Mouse (Mus musculus) neural tube, embryonic 15.5 days (tissue): Measurements from ENCODE around the gene Opn4. TPM values are rescaled to one million over a fixed set of nuclear protein-coding genes. Genes with fewer than 3 reads are reported as not detected.

Experiments
- ATAC-seq: fragments of 200-750 bp; cut with Nextera tagmentation; 2 replicates; pipeline ENCODE4 v1.8.0; 2017; ENCODE audit warnings: mild to moderate bottlenecking, moderate TSS enrichment, moderate library complexity; ENCODE audit not compliant: low FRiP score
- H3K27ac ChIP-seq: fragments of 300-500 bp; sonication (generic); replicated peaks from 2 replicates; pipeline ENCODE4 v1.5.1; 2015; ENCODE audit warnings: mild to moderate bottlenecking, inconsistent platforms
- H3K27me3 ChIP-seq: fragments of 300-500 bp; sonication (generic); replicated peaks from 2 replicates; pipeline ENCODE4 v1.6.1; 2015; ENCODE audit warnings: inconsistent platforms
- H3K36me3 ChIP-seq: fragments of 300-500 bp; sonication (generic); 2 replicates; pipeline ENCODE4 v1.6.1; 2015; ENCODE audit warnings: inconsistent platforms
- H3K4me1 ChIP-seq: fragments of 300-500 bp; sonication (generic); 2 replicates; pipeline ENCODE4 v1.6.1; 2015; ENCODE audit warnings: inconsistent platforms
- H3K4me2 ChIP-seq: fragments of 300-500 bp; sonication (generic); 2 replicates; pipeline ENCODE4 v1.6.1; 2015; ENCODE audit warnings: inconsistent platforms, mild to moderate bottlenecking, moderate library complexity
- H3K4me3 ChIP-seq: fragments of 300-500 bp; sonication (generic); replicated peaks from 2 replicates; pipeline ENCODE4 v1.5.1; 2015; ENCODE audit warnings: mild to moderate bottlenecking, inconsistent platforms
- H3K9ac ChIP-seq: fragments of 300-500 bp; sonication (generic); replicated peaks from 2 replicates; pipeline ENCODE4 v1.6.1; 2015; ENCODE audit warnings: mild to moderate bottlenecking, inconsistent platforms
- H3K9me3 ChIP-seq: fragments of 300-500 bp; sonication (generic); replicated peaks from 2 replicates; pipeline ENCODE4 v1.6.1; 2016; ENCODE audit warnings: inconsistent platforms
- WGBS: fragments of 180-500 bp; shearing (Covaris S2); methylation state at CpG from one replicate; pipeline ENCODE4 v1.1.7; 2015; ENCODE audit warnings: mixed read lengths; 5-methylcytosine and 5-hydroxymethylcytosine counted together
- polyA plus RNA-seq: library from polyadenylated mRNA; unstranded; fragments of >200 nt; fragmentation: Nextera tagmentation; extraction: Ambion mirVana; gene quantifications from 2 replicates; pipeline ENCODE4 v1.2.1, GENCODE M21; 2015

Gene Opn4
- polyA plus RNA-seq, 1 experiment from 2014 or later: 0.28 TPM

DNA sequence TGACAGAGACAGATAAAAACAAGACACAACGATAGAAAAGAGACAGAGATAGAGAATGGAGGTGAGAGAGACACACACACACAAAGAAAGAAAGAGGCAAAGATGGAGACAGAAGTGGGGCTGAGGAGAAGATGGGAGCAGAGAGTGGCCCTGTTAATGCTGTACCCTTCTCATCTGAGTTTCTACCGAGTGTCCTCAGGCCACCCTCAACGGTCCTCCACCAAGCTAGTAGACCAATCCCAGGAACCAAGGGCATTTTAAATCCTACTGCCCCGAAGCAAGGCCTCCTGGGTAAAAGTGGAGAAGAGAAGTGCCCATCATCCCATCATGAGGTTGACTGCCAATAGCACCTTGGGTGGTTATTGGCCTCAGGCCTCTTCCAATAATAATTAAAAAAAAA, 29.0 kb downstream of the Opn4 start:
- ATAC-seq: no peak
- H3K4me2 ChIP-seq: no peak overlapping the region
- H3K36me3 ChIP-seq: no peaks in the 10 kb centered on the region
- no peak overlapping the region for H3K27ac ChIP-seq
- H3K9ac ChIP-seq: no peak overlapping the region
- H3K4me3 ChIP-seq: no peak overlapping the region
- WGBS: 86% methylated on average over 4 of the region's 4 CpGs
- H3K4me1 ChIP-seq: peaks cover 10% of the 10 kb centered on the region
- no peaks in the 10 kb centered on the region for H3K9me3 ChIP-seq
- no peaks in the 10 kb centered on the region for H3K27me3 ChIP-seq

DNA sequence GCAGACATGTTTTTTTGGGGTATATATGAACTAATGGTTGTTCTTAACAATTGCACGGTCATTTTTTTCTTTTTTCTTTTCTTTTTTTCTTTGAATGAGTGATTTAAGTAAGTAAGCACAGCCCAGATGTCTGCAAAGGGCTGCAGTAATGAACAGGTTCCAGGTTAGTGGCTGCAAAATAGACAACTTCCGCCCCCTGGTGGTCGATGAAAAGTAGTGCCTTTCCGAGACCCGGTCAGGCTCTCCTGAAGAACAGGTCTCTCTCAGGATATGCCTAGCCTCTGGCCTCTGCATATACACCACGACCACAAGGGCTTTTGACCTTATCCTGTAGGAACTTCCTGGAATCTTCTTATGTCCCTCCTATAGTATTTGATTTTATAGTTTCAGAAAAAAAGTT, 29.6 kb downstream of the Opn4 start:
- no peak overlapping the region for H3K9ac ChIP-seq
- H3K4me3 ChIP-seq: peak overlapping the region; percentile 40
- peaks cover 10% of the 10 kb centered on the region for H3K4me1 ChIP-seq
- H3K27me3 ChIP-seq: no peaks in the 10 kb centered on the region
- H3K27ac ChIP-seq: no peak overlapping the region
- no peaks in the 10 kb centered on the region for H3K9me3 ChIP-seq
- WGBS: 2% methylated on average over 6 of the region's 6 CpGs
- no peaks in the 10 kb centered on the region for H3K36me3 ChIP-seq
- peak overlapping the region; percentile 65 for H3K4me2 ChIP-seq
- ATAC-seq: peak; percentile 87

DNA sequence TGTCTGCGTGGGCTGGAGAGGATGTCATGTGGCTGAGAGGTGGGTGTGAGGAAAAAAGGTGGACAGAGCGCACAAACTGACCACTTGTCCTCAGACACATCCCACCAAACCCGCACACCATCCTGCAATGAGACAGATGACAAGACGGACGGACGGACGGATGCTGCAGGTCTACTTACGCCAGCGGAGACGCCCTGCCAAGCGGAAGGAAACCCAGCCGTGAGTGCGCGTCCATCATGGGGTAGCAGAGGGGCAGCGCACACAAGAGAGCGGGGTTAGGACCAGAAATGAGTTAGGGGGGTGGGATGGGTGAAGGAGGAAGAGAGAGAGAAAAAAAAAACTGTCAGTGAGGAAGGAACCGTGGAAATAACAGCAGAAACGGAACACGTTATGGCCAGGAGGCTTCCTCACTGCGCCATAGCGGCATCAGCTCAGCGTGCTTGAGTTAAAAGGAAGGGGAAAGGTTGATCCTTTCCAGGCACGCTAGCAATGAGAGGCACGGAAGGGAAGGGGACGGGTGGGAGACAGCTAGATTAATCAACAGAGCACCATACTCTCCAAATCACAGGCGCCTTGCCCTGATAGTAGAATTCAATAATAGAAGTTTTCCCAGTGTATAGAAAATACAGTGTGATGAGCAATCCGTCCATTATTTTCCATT, 30.3 kb downstream of the Opn4 start:
- 31% methylated on average over 27 of the region's 27 CpGs for WGBS
- Histone ChIP-seq H3K9ac (peak overlapping the region; percentile 45), H3K4me3 (peak overlapping the region; percentile 40), H3K4me2 (peak overlapping the region; percentile 65), H3K4me1 (peaks cover 10% of the 10 kb centered on the region), H3K27ac (no peak overlapping the region), H3K36me3 (no peaks in the 10 kb centered on the region), H3K27me3 (no peaks in the 10 kb centered on the region), H3K9me3 (no peaks in the 10 kb centered on the region)
- ATAC-seq: peak; percentile 46

DNA sequence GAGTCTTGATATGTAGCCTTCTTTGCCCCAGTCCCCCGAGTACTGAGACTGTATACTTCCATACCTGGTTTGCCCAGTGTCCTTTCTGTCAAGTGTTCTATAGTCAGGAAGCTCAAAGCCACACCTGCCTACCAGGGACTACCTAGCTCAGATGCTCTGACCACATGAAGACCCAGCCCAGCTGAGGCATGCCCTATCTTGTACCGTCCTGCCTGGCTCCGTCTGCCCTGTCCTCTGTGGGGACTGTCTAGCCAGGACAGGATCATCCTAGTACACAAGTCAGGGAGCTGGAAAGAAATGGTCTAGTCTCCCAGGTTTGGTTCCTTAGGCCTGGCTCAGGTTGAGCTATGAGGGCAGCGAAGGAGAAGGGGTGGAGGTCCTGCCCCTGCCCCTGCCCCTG, 31.3 kb downstream of the Opn4 start:
- H3K27me3 ChIP-seq: no peaks in the 10 kb centered on the region
- H3K9me3 ChIP-seq: no peaks in the 10 kb centered on the region
- WGBS: 85% methylated on average over 4 of the region's 4 CpGs
- no peaks in the 10 kb centered on the region for H3K36me3 ChIP-seq
- H3K9ac ChIP-seq: no peak overlapping the region
- H3K4me3 ChIP-seq: no peak overlapping the region
- H3K4me1 ChIP-seq: peaks cover 10% of the 10 kb centered on the region
- no peak for ATAC-seq
- no peak overlapping the region for H3K4me2 ChIP-seq
- no peak overlapping the region for H3K27ac ChIP-seq

DNA sequence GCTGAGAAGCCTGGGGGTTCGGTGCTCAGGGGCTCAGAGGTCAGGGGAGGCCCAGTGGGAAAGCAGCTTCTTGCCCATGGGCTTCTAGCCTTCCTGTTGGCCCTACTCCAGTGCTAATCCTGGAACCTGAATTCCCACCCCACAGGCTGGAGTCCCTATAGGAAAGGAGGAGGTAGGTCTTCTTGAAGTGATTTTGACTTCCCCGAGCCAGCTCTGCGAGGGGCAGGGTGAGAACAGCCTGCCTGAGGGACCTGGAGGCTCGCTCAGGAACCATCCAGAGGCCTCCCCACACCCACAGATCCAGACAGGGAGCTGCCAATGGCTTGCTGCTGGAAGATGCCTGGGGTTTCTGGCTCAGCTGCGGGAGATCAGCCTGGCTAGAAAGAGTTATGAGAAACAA, 32.2 kb downstream of the Opn4 start:
- Histone ChIP-seq H3K4me1 (peaks cover 10% of the 10 kb centered on the region), H3K27ac (no peak overlapping the region), H3K9ac (no peak overlapping the region), H3K4me2 (no peak overlapping the region), H3K9me3 (no peaks in the 10 kb centered on the region), H3K36me3 (no peaks in the 10 kb centered on the region), H3K4me3 (no peak overlapping the region), H3K27me3 (no peaks in the 10 kb centered on the region)
- 67% methylated on average over 5 of the region's 5 CpGs for WGBS
- ATAC-seq: no peak

DNA sequence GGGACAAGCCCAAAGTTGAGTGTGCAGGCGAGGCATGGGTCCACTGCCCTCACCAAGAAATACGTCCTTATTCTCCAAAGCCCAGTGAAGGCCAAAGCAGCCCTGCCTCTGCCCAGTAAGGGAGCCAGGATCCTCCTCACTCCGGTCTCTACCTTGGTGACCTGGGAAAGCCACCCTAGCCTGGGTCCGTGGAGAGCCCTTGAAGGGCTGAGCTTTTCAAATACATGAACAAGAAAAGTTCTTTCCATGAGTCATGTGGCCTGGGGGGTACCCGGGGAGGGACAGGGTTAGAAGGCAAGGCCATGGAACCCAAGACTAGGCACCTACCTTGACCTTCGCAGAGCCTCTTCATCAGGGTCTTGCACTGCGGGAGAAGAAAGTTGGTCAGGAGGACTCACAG, 33.4 kb downstream of the Opn4 start:
- H3K4me1 ChIP-seq: peaks cover 10% of the 10 kb centered on the region
- no peaks in the 10 kb centered on the region for H3K36me3 ChIP-seq
- H3K4me3 ChIP-seq: no peak overlapping the region
- no peak overlapping the region for H3K9ac ChIP-seq
- no peak overlapping the region for H3K4me2 ChIP-seq
- no peaks in the 10 kb centered on the region for H3K27me3 ChIP-seq
- H3K9me3 ChIP-seq: no peaks in the 10 kb centered on the region
- 91% methylated on average over 7 of the region's 7 CpGs for WGBS
- no peak overlapping the region for H3K27ac ChIP-seq
- no peak for ATAC-seq

DNA sequence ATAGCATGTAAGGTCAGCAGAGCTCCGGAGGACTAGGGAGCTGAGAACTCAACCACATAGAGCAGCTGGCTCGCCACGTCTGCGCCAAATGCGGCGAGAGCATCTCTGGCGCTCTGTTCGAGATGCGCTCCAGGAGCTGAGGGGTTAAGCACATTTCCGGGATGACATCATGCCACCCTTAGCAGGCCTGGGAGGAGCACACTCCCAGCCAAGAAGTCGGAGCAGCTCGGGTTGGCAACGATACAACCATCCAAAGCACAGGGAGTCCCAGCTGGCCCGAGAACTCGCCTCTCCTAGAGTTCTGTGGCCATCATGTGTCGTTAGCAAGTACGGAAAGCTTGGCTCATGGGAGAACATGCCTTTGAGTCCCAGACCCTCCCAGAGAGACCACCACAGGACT, 34.2 kb downstream of the Opn4 start:
- H3K27me3 ChIP-seq: no peaks in the 10 kb centered on the region
- H3K9ac ChIP-seq: no peak overlapping the region
- WGBS: 78% methylated on average over 17 of the region's 17 CpGs
- H3K9me3 ChIP-seq: no peaks in the 10 kb centered on the region
- H3K36me3 ChIP-seq: no peaks in the 10 kb centered on the region
- no peak overlapping the region for H3K4me3 ChIP-seq
- peaks cover 10% of the 10 kb centered on the region for H3K4me1 ChIP-seq
- H3K27ac ChIP-seq: no peak overlapping the region
- H3K4me2 ChIP-seq: no peak overlapping the region
- ATAC-seq: no peak

DNA sequence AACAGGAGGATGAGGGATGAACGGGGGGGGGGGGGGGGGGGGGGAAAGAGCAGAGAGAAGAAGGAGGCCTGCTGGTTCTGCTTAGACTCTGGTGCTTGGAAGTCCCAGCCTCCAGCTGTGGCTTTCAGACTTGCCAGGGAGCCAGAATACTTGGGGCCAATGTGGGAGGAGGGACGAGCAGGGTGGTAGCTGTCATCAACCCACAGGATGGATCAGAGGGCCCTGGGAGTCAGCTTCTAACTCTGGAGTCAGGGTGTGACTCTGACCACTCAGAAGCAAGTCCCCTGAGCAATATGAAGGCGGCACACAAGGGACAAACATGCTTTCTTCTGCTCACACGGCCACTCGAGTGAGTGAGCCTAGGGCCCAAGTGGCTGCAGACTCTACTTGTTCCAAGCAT, 35.3 kb downstream of the Opn4 start:
- no peaks in the 10 kb centered on the region for H3K36me3 ChIP-seq
- peaks cover 3% of the 10 kb centered on the region; the same call in 1 of the 2 replicates for H3K27me3 ChIP-seq
- no peak overlapping the region for H3K4me2 ChIP-seq
- no peaks in the 10 kb centered on the region for H3K9me3 ChIP-seq
- H3K4me3 ChIP-seq: no peak overlapping the region
- peaks cover 5% of the 10 kb centered on the region; the same call in 1 of the 2 replicates for H3K4me1 ChIP-seq
- no peak overlapping the region for H3K27ac ChIP-seq
- 71% methylated on average over 5 of the region's 5 CpGs for WGBS
- H3K9ac ChIP-seq: no peak overlapping the region
- no peak for ATAC-seq

DNA sequence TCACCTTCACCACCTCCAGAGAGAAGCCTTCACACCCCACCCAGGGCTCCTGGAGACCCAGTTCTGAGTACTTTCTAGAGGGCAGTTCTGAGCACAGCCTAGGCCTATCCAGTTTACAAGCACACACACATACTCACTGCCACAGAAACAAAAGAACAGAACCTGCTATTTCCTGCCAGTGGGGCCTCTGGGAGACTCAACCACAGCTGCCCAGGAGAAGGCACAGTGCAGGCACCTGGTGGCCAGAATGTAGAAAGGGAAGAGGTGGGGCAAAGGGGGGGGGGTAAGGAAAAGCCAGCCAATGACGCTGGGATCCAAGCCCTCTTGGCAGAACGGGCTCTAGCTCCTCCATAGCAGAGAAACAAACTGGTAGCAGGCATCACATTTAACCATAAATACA, 37.5 kb downstream of the Opn4 start:
- Histone ChIP-seq H3K4me1 (no peaks in the 10 kb centered on the region), H3K36me3 (no peaks in the 10 kb centered on the region), H3K9me3 (no peaks in the 10 kb centered on the region), H3K4me2 (no peak overlapping the region), H3K4me3 (no peak overlapping the region), H3K27me3 (peaks cover 3% of the 10 kb centered on the region; the same call in 1 of the 2 replicates), H3K9ac (no peak overlapping the region), H3K27ac (no peak overlapping the region)
- no peak for ATAC-seq
- WGBS: 13% methylated on average over 2 of the region's 2 CpGs

DNA sequence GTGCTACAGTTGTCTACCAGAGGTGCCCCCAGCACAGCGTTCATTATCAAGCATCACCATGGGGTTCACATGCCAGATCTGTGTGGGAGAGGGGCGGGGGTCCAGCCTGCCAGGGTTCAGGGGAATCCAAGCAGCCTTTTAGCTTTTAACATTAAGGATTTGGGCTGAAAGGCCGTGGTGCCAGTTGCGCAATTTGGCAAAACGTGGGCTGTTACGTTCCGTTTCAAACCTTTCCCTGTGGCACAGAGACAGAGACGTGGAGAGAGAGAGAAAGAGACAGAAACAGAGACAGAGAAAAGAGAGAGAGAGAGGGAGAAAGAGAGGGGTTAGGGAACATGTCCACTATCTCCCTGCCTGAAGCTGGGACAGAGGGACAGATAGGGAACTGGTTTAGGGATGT, 38.3 kb downstream of the Opn4 start:
- Histone ChIP-seq H3K9me3 (no peaks in the 10 kb centered on the region), H3K4me3 (no peak overlapping the region), H3K4me1 (no peaks in the 10 kb centered on the region), H3K4me2 (no peak overlapping the region), H3K27me3 (peaks cover 3% of the 10 kb centered on the region; the same call in 1 of the 2 replicates), H3K27ac (no peak overlapping the region), H3K9ac (no peak overlapping the region), H3K36me3 (no peaks in the 10 kb centered on the region)
- WGBS: 93% methylated on average over 8 of the region's 8 CpGs
- no peak for ATAC-seq

DNA sequence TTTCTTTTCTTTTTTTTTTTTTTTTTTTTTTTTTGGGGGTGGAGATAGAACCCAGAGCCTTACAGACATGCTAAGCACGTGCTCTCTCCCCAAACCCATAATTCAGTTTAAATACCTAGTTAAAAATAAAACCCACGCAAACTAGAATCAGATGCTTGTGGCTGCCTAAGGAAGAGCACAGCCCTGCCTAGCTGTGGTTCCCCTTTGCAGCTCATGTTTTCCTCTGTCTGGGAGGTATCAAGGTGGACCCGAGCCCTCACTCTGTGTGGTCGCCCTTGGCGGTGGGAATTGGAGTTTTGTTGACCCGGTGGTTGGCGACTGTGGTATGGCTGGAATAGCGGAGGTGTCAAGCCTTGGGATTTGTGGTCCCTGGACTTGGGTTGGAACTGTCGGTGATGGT, 41.0 kb downstream of the Opn4 start:
- Histone ChIP-seq H3K9me3 (no peaks in the 10 kb centered on the region), H3K4me3 (no peak overlapping the region), H3K4me1 (no peaks in the 10 kb centered on the region; the same call in 1 of the 2 replicates), H3K36me3 (no peaks in the 10 kb centered on the region), H3K27ac (no peak overlapping the region), H3K4me2 (no peak overlapping the region), H3K27me3 (peaks cover 3% of the 10 kb centered on the region; the same call in 1 of the 2 replicates), H3K9ac (no peak overlapping the region)
- WGBS: 92% methylated on average over 9 of the region's 9 CpGs
- ATAC-seq: no peak

DNA sequence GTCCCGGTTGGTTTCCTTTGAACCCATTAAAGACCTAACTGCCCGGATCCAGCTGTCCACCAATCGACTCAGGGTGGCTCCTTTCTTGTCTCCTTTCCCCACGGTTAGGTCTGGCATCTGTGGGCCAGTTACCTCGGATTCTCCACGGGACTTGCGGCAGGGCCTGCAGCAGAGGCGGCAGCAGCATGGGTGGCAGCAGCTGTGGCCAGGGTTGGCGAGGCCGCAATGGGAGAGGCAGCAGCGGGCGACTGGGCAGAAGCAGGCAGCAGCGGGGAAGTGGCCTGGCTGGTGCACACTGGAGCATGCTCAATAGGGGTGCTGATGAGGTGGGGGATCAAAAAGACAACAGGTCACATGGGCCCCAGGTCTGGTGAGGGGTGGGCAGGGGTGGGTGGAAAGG, 44.7 kb downstream of the Opn4 start:
- no peak overlapping the region for H3K9ac ChIP-seq
- H3K36me3 ChIP-seq: no peaks in the 10 kb centered on the region
- no peaks in the 10 kb centered on the region for H3K9me3 ChIP-seq
- 58% methylated on average over 13 of the region's 13 CpGs for WGBS
- H3K4me2 ChIP-seq: no peak overlapping the region
- no peak overlapping the region for H3K27ac ChIP-seq
- H3K27me3 ChIP-seq: no peaks in the 10 kb centered on the region
- no peak overlapping the region for H3K4me3 ChIP-seq
- no peaks in the 10 kb centered on the region; the same call in 1 of the 2 replicates for H3K4me1 ChIP-seq
- no peak for ATAC-seq
